Mouse (Mus musculus) adrenal gland, postnatal 4 days (tissue): ENCODE data around the gene Lamb2. TPM values are rescaled to one million over a fixed set of nuclear protein-coding genes. Genes with fewer than 3 reads are reported as not detected.
A peak's percentile ranks its signal among the peaks of the same experiment; 100 is the strongest.

Experiments
- DNase-seq, 2 experiments: peaks; one replicate each; pipeline ENCODE4 v3.0.0; 2021 to 2022; ENCODE audit warnings: low spot score in 2 of 2, mixed read lengths in 2 of 2
- total RNA-seq, 2 experiments: library from RNA; stranded (reverse); gene quantifications; 2 replicates each; pipeline ENCODE4 v1.2.3; 2021

Lamb2 gene
- total RNA-seq, 2 experiments from 2014 or later, result 136 to 153 TPM

DNA sequence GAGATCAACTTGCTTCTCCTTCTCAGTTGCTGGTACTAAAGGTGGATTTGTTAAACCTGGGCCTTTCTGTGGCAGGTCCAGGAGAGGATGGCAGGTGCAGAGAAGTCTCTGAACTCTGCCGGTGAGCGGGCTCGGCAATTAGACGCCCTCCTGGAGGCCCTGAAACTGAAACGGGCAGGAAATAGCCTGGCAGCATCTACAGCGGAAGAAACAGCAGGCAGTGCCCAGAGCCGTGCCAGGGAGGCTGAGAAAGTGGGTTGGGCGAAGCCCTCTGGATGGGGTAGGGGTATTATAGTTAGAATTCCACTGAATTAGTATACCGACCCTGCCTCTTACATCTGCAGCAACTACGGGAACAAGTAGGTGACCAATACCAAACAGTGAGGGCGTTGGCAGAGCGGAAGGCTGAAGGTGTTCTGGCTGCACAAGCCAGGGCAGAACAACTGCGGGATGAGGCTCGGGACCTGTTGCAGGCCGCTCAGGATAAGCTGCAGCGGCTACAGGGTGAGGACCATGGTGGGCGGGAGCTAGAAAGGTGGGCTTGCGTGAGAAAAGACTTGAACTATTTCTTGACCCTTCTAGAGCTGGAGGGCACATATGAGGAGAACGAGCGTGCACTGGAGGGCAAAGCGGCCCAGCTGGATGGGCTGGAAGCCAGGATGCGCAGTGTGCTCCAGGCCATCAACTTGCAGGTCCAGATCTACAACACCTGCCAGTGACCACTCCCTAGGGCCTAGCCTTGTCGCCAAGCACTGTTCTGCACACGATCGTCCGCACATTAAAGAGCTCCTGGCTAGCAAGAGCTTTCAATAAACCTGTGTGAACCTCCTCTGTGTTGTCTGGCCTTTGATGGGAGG lies 10.4 kb downstream of the Lamb2 start:
- DNase-seq, result no peak

- peak; percentile 82 to 87 for DNase-seq
These were observed 11.2 kb downstream of the Lamb2 start, which contains the start of gene Usp19 for GRCm38 (mm10) chr9:108490559-108491285. TSS of gene Usp19 (plus strand) at chr9:108490602.

GRCm38 (mm10) chr9:108491286-108491580 lies 11.7 kb downstream of the Lamb2 start:
- no peak for DNase-seq

DNA sequence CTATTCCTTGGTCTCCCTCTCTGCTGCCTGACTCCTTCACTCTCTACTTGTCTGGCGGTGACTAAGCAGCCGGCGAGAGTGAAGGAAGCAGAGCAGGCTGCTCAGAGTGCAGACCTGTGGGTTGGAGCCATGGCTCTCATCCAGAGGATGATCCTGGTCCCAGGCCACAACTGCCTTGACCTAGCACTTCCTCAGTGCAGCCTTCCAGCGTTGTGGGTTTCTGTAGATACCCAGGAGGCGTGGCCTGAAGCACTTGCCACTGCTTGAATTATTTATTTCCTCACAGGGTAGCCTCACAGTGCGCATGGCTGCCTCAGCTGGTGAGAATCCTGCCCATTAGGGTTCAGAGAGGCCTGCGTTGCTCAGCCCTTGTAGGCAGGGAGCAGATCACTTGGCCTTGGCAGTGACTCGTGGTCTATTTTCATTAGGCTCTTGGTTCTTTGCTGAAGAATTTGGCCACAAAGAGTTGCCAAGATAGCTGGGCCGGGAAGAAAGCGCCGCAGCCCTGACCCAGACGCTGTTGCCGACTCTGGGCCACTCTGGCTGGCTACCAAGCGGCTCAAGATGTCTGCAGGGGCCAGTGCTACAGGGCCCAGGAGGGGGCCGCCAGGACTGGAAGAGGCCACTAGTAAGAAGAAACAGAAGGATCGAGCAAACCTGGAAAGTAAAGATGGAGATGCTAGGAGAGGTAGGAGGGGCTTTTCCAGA lies 12.7 kb downstream of the Lamb2 start:
- DNase-seq, result peak in 1 of 2 experiments; percentile 50

- no peak for DNase-seq
These were observed 13.7 kb downstream of the Lamb2 start for GRCm38 (mm10) chr9:108493246-108493645.

GRCm38 (mm10) chr9:108494146-108494825 lies 14.8 kb downstream of the Lamb2 start:
- DNase-seq, result no peak

- DNase-seq, result no peak
These were observed 15.4 kb downstream of the Lamb2 start for GRCm38 (mm10) chr9:108494905-108495304.

DNA sequence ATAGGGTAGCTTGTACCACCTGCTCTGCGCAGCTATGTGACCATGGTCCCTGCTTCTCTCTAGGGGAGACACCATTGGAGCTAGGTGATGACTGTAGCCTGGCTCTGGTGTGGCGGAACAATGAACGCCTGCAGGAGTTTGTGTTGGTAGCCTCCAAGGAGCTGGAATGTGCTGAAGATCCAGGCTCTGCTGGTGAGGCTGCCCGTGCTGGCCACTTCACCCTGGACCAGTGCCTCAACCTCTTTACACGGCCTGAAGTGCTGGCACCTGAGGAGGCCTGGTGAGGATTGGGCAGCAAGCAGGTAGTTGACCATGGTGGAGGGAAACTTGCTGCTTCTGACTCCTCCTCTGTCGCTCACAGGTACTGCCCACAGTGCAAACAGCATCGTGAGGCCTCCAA lies 19.7 kb downstream of the Lamb2 start:
- no peak for DNase-seq

- no peak for DNase-seq
These were observed 20.4 kb downstream of the Lamb2 start for GRCm38 (mm10) chr9:108499943-108500342.

- no peak for DNase-seq
These were observed 27.4 kb downstream of the Lamb2 start for GRCm38 (mm10) chr9:108506901-108507300.

DNA sequence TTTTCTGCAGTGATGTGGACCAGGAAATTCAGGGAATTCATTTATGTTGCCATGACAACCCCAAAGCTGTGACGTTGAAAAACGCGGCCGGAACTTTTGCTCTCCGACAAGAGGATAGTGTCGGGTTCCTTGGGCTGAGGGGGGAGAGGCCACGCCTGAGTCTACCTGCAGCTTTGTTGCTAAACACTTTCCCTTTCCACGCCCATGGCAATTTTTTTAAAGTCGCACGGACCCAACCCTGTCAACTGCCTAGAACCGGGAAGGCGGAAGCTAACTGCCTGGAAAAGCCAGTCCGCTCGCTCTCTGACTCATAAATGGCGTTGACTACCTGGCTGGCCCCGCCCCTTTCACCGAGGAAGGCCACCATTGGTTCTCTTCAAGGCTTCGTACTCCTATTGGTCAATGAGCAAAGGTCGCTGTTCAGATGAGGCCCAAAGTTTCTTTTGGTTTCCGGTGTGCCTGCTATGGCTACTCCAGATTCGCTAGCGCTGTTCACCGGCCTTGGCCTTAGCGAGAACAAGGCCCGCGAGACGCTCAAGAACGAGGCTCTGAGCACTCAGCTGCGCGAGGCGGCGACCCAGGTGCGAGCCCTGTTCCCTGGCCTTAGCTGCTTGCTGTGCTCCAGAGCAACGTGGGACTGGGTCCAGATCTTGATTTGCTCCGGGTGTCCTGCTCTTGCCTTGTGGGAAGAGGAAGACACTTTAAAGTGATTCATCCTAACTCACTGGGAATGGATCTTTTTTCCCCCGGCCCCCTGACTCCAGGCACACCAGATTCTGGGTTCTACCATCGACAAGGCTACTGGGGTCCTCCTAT lies 28.3 kb downstream of the Lamb2 start, which contains the start of gene Qars:
Gene Qars (plus strand): TSS at position 88 of the 816 bp plus-strand sequence.
- DNase-seq, result peak; percentile 73 to 89

DNA sequence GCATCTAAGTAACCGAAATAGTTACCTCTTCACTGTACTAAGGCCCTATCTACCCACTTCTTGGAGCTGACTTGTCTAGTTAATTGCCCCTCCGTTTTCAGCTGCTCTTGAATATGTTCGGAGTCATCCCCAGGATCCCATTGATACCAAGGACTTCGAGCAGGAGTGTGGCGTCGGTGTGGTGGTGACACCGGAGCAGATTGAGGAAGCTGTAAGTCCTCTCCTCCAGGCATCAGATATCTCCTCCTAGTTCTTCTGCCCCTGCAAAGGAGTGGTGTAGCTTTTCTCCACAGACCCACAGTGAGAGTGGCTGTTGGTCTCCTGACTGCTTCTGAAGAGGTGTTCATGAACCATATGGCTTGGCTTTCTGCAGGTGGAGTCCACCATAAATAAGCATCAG lies 29.2 kb downstream of the Lamb2 start:
- no peak for DNase-seq

DNA sequence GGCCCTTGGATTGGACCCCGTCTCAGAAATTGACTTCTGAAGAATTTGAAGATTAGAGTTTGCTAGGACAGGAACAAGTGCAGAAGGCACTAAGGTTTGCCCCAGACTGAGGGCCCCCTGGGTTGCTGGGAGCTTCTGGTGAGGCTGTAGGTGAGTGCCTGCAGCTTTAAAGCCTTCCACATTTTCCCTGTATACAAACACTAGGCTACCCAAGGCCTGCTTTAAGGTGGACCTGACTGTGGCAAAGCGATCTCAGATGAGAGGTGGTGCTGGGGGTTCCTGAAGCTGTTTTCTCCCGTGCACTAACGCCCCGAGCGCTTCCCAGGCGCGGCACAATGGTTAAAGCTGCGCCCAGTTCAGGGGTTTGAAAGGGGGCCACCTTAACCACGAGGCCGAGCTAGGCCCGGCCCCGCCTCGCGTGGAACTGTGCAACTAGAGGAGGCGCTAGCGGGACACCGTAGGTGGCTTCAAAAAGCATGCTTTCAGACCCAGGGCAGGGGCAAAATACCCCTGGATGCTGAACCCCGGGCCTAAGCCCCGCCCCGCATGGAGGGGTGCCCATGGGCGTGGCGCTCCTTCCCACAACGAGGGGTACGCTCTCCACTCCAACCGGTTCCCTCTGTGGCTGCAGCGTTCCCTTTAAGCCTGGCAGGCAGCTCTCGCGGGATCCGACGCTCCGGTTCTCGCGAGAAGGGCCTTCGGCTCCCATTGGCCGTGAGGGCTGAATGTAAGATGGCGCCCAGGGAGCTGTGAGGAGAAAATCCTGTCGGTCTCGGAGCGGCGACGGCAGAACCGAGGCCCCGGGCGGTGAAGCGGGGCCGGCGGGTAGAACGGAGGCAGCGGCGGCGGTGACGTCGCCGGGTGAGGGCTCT lies 37.1 kb downstream of the Lamb2 start, which contains the start of gene Qrich1:
Gene Qrich1 (plus strand): TSS at position 427 of the 872 bp plus-strand sequence.
- DNase-seq, result peak; percentile 78 to 89

DNA sequence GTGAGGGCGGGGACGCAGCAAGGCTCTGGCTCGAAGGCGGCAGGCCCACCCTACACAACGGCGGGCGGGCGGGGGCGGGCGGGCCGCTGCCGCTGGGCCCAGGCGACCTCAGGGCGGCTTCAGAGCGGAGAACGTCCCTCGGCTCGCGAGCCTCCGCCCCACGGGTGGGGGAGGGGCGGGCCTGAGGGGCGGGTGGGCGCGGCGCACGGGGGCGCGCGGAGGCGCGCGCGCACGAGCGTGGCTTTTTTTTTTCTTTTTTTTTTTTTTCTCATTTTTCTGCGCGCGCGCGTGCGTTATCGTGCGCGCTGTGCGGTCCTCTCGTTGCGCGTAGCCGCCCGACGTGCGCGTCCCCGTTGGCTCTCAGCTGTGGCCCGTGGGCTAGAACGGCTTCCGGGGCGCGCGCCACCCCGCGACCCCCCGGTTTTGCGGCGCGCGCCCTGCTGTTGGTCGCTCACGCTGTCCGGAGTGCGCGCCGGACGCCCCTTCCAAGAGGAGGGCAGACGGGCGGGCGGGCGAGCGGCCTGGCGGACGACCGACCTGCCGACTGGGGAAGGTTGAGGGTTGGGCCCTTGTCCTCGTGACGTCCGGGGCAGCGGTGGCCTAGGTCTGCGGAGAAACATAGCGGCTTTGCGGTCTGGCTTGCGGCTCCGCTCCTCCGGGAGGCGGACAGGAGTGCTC lies 37.9 kb downstream of the Lamb2 start:
- peak; percentile 46 to 78 for DNase-seq

DNA sequence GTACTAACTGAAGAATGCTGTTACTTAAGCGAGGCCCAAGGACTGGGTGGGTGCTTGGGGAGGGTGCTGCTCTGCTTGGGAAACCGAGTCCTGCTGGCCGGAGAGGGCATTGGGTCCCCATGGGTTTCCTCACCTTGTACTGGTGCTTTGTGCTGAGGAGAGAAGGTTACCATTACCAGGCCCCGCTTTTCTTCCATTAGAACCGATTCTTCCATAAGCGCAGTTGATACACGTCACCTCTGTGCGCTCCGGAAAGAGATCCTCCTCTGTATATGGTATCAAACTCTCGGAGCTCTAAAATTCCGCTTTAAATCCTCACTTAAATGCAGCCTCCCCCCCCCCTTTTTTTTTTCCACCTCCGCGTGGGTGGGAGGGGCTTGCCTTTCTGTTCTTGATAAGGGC lies 38.4 kb downstream of the Lamb2 start:
- no peak for DNase-seq

DNA sequence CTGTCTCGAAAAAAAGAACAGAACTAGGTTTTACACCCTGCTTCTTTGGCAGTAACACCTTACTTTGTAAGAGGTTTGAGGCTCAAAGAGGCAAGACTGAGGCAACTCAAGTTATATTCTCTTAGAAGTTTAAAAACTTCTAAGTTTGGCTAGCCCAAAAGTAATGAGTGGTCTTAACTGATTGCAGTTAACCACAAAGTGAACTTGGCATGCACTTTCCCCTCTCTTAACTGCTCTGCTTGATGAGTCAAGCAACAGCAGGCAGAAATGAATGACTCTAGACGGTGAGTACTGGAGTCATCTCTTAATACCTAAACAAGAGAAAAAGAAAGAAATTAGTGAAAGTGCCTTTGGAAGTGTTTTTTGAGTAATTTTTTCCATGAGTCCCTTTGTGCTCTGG lies 42.1 kb downstream of the Lamb2 start:
- no peak for DNase-seq

GRCm38 (mm10) chr9:108523341-108523740 lies 43.8 kb downstream of the Lamb2 start:
- DNase-seq, result no peak

GRCm38 (mm10) chr9:108525400-108525799 lies 45.9 kb downstream of the Lamb2 start:
- DNase-seq, result no peak

GRCm38 (mm10) chr9:108530954-108531353 lies 51.4 kb downstream of the Lamb2 start:
- no peak for DNase-seq
